Mouse (Mus musculus): Measurements from ENCODE around the gene Rapgef5. TPM values are rescaled to one million over a fixed set of nuclear protein-coding genes. Genes with fewer than 3 reads are reported as not detected.

Rapgef5 gene
- total and polyA plus RNA-seq, 3 experiments, result 4.2 to 6.8 (median 4.8) TPM

DNA sequence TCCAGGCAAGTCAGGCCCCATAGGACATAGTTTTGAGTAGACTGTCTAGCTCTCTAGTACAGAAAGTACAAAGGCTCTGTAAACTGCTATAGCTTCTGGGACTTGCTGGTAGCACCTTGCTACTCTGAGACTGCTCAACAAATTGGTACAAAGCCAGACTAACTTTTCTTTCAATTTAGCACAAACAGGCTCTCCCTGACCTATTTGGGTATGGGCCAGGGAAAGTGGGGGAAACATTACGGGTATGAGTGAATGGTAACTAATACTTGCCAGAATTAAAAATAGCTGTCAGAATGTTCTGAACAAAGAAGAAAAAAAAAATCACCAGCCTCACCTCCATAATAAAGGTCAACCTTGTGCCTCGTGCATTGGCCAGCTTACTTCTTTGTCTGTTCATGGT, 24.1 kb downstream of the Rapgef5 start:
- in situ Hi-C loops (cut with MboI; ENCODE audit: low pct_ligation_motif_present, low pct_unique_long_range_greater_than_20kb, low sequenced_read_pairs) (no loop called here), dilution Hi-C loops (cut with MboI; ENCODE audit: extremely low pct_ligation_motif_present, extremely low pct_unique_long_range_greater_than_20kb, low sequenced_read_pairs) (no loop called here)
- Histone ChIP-seq H3K9ac (ENCODE audit: insufficient read depth, low read depth) (no peak overlapping the region), H3K4me3 (replicated peaks in 1 of 3; ENCODE audit: low read depth in 2 of 3, low read length in 2 of 3, poor library complexity in 1 of 3) (no peak overlapping the region), H3K36me3 (replicated peaks in 1 of 2; ENCODE audit: control insufficient read depth in 1 of 2, insufficient read depth in 1 of 2, low read length in 1 of 2) (no peaks in the 10 kb centered on the region), H3K27me3 (replicated peaks) (no peaks in the 10 kb centered on the region), H3K9me3 (replicated peaks; ENCODE audit: low read length) (peaks cover 5% of the 10 kb centered on the region), H3K4me2 (ENCODE audit: insufficient read depth, low read depth, poor library complexity, severe bottlenecking) (no peak overlapping the region), H3K4me1 (ENCODE audit: control insufficient read depth in 1 of 2, insufficient read depth in 2 of 2) (peaks cover 0 to 5% of the 10 kb centered on the region in 2 experiments; a peak in 1 of 4 replicates), H3K79me2 (replicated peaks; ENCODE audit: control insufficient read depth, extremely low read depth, insufficient read depth, poor library complexity, severe bottlenecking) (no peaks in the 10 kb centered on the region), H3K27ac (ENCODE audit: insufficient read depth, low read depth) (no peak overlapping the region)
- no peak for TF ChIP-seq ETS1 (conservative IDR thresholded peaks at IDR 0.05; ENCODE audit: low read depth, low read length)
- no peak for TF ChIP-seq MAFK (IDR thresholded peaks at IDR 0.05; ENCODE audit: insufficient replicate concordance, low read length)
- TF ChIP-seq ZMIZ1 (IDR thresholded peaks at IDR 0.05; ENCODE audit: low read depth, low read length), result no peak
- TF ChIP-seq NRF1 (IDR thresholded peaks at IDR 0.05; ENCODE audit: low read depth, low read length), result no peak
- no peak for TF ChIP-seq ZNF384 (IDR thresholded peaks at IDR 0.05; ENCODE audit: low read depth, low read length)
- TF ChIP-seq BHLHE40 (IDR thresholded peaks at IDR 0.05; ENCODE audit: low read depth, low read length), result no peak
- no peak for TF ChIP-seq JUND (conservative IDR thresholded peaks at IDR 0.05; ENCODE audit: low read depth, low read length)
- TF ChIP-seq JUN (IDR thresholded peaks at IDR 0.05; ENCODE audit: insufficient read depth, low read depth, low read length), result no peak
- no peak for TF ChIP-seq SMC3 (IDR thresholded peaks at IDR 0.05; ENCODE audit: low read depth, low read length)
- TF ChIP-seq MYC (IDR thresholded peaks at IDR 0.05; ENCODE audit: low read depth, low read length), result no peak
- no peak for TF ChIP-seq ELF1 (IDR thresholded peaks at IDR 0.05; ENCODE audit: low read depth, low read length)
- DNase-seq (ENCODE audit: extremely low read depth), result no peak

DNA sequence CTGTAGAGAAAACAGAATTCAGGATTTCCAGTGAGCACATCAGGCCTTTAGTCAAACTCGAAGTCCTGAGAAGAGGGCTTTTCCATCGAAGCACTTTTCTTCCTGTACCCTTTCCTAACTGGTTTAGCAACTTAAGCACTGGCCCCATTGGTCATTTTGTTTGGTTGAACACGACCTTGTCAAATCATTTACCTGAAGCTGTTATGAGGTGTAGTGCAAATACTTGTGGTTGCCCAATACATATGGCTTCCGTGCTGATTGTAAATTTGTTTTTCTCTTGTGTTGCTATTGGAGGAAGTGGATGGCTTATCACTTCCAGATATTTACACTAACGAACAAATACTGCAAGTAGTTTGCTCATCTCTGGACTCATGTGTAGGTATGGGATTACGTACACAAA, 29.0 kb downstream of the Rapgef5 start:
- TF ChIP-seq ELF1 (IDR thresholded peaks at IDR 0.05; ENCODE audit: low read depth, low read length) (no peak), JUND (conservative IDR thresholded peaks at IDR 0.05; ENCODE audit: low read depth, low read length) (no peak), TCF12 (IDR thresholded peaks at IDR 0.05; ENCODE audit: low read depth, low read length) (no peak), ZC3H11A (IDR thresholded peaks at IDR 0.05; ENCODE audit: low read depth, low read length) (no peak), RAD21 (IDR thresholded peaks at IDR 0.05; ENCODE audit: low read depth, low read length) (no peak), NELFE (IDR thresholded peaks at IDR 0.05; ENCODE audit: low read depth, low read length) (no peak), PAX5 (IDR thresholded peaks at IDR 0.05; ENCODE audit: low read length) (no peak), MAX (IDR thresholded peaks at IDR 0.05; ENCODE audit: low read length) (no peak)
- Histone ChIP-seq H3K79me2 (replicated peaks; ENCODE audit: control insufficient read depth, extremely low read depth, insufficient read depth, poor library complexity, severe bottlenecking) (no peaks in the 10 kb centered on the region), H3K4me2 (ENCODE audit: insufficient read depth, low read depth, poor library complexity, severe bottlenecking) (no peak overlapping the region), H3K4me1 (ENCODE audit: control insufficient read depth in 1 of 2, insufficient read depth in 2 of 2) (no peaks in the 10 kb centered on the region), H3K9ac (ENCODE audit: insufficient read depth, low read depth) (no peak overlapping the region), H3K36me3 (replicated peaks in 1 of 2; ENCODE audit: control insufficient read depth in 1 of 2, insufficient read depth in 1 of 2, low read length in 1 of 2) (no peaks in the 10 kb centered on the region), H3K27ac (ENCODE audit: insufficient read depth, low read depth) (no peak overlapping the region), H3K27me3 (replicated peaks) (no peaks in the 10 kb centered on the region), H3K4me3 (replicated peaks in 1 of 3; ENCODE audit: low read depth in 2 of 3, low read length in 2 of 3, poor library complexity in 1 of 3) (no peak overlapping the region), H3K9me3 (replicated peaks; ENCODE audit: low read length) (no peaks in the 10 kb centered on the region)
- dilution Hi-C loops (cut with MboI; ENCODE audit: extremely low pct_ligation_motif_present, extremely low pct_unique_long_range_greater_than_20kb, low sequenced_read_pairs), result no loop called here
- in situ Hi-C loops (cut with MboI; ENCODE audit: low pct_ligation_motif_present, low pct_unique_long_range_greater_than_20kb, low sequenced_read_pairs), result no loop called here
- no peak for DNase-seq (ENCODE audit: extremely low read depth)

Measured in CH12.LX (cell line).